Mouse (Mus musculus) spleen, adult 2 months (tissue): ENCODE results near the gene Lhfpl3. TPM values are rescaled to one million over a fixed set of nuclear protein-coding genes. Genes with fewer than 3 reads are reported as not detected.

ENCODE experiments used
- DNase-seq, 2 experiments: peaks; one replicate each; pipeline versions ENCODE4 v3.0.0 to v3.0.0-alpha.2; 2012 to 2021; ENCODE audit warnings: low spot score in 2 of 2, low read depth in 1 of 2
- H3K27ac ChIP-seq: fragments of 200-500 bp; 2 replicates; pipeline ENCODE4 v1.5.1; 2012; ENCODE audit warnings: low read length, inconsistent platforms; ENCODE audit not compliant: insufficient read depth
- H3K27me3 ChIP-seq: fragments of 200-500 bp; 2 replicates; pipeline ENCODE4 v1.6.1; 2012; ENCODE audit warnings: mild to moderate bottlenecking, moderate library complexity, low read length, inconsistent platforms; ENCODE audit not compliant: control insufficient read depth, insufficient read depth
- H3K36me3 ChIP-seq: fragments of 200-500 bp; 2 replicates; pipeline ENCODE4 v1.6.1; 2012; ENCODE audit warnings: mild to moderate bottlenecking, low read length, inconsistent platforms; ENCODE audit not compliant: control insufficient read depth, insufficient read depth
- H3K4me1 ChIP-seq: fragments of 200-500 bp; 2 replicates; pipeline ENCODE4 v1.6.1; 2011; ENCODE audit warnings: inconsistent platforms; ENCODE audit not compliant: control insufficient read depth, insufficient read depth, insufficient read length
- H3K4me3 ChIP-seq: fragments of 200-500 bp; 2 replicates; pipeline ENCODE4 v1.5.1; 2011; ENCODE audit warnings: mild to moderate bottlenecking, inconsistent platforms; ENCODE audit not compliant: insufficient read depth, insufficient read length; ENCODE audit errors: extremely low read depth
- CTCF ChIP-seq: fragments of 200-500 bp; IDR thresholded peaks from 2 replicates; pipeline ENCODE4 v1.5.1; 2011; ENCODE audit warnings: mild to moderate bottlenecking, inconsistent platforms; ENCODE audit not compliant: insufficient read depth, insufficient read length, insufficient replicate concordance; ENCODE audit errors: extremely low read depth
- POLR2A ChIP-seq: fragments of 200-500 bp; IDR thresholded peaks from 2 replicates; pipeline ENCODE4 v1.6.1; 2011; ENCODE audit warnings: low read depth, low read length, inconsistent platforms
- WGBS: fragments of 180-500 bp; shearing (Covaris S2); methylation state at CpG from one replicate; pipeline ENCODE4 v1.1.7; 2018; 5-methylcytosine and 5-hydroxymethylcytosine counted together
- polyA plus RNA-seq: library from polyadenylated mRNA; depleted of rRNA; stranded (reverse); fragments of >200 nt; gene quantifications from 2 replicates; pipeline ENCODE4 v1.2.3, GENCODE M21; 2012; rRNA removed

The Lhfpl3 gene
- polyA plus RNA-seq, 1 experiment, result 0.02 TPM

DNA sequence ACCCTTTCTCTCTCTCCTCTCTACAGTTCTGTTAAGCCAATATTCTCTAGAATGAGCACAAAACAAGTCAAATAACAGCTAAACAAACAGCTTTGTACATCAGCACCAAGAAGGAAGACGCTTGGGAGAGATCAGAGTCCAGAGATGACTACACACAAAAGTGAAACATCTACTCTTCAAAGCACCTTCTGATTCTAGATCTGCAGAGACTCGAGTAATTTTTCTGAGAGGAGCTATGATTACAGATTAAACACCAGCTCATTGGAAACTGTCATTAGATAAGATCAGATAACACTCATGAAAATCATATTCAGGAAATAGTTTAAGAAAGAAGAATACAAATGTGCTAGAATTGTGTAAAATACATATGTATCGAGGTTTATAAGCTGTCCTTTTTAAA is 527.5 kb downstream of the Lhfpl3 start:
- DNase-seq, result no peak
- no peak overlapping the region for H3K4me3 ChIP-seq
- 78% methylated on average over 3 of the region's 3 CpGs for WGBS

DNA sequence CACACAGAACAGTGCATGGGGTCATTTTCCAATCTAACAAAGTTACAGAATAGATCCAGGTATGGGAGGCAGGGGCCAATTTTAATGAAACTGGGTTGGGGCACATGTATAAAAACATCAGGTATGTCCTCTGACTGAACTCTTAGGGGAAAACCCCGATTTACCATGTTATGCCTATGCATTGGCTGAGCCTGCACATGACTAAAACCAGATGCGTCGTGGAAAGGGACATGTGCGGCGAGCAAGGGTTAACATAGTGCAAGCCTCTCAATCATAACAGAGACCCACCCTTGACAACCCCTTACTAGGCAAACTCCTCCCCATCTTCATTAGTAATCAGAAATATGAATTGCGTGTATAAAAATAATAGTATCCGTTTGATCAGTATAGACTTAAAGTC is 533.5 kb downstream of the Lhfpl3 start:
- H3K27ac ChIP-seq, result no peak overlapping the region
- H3K4me1 ChIP-seq, result no peaks in the 10 kb centered on the region
- DNase-seq, result no peak
- 88% methylated on average over 7 of the region's 7 CpGs for WGBS
- no peaks in the 10 kb centered on the region for H3K27me3 ChIP-seq
- TF ChIP-seq POLR2A (no peak), CTCF (no peak)
- H3K4me3 ChIP-seq, result no peak overlapping the region
- no peaks in the 10 kb centered on the region for H3K36me3 ChIP-seq

More for the DNA sequence above, 527.5 kb downstream of the Lhfpl3 start:
- H3K27me3 ChIP-seq, result no peaks in the 10 kb centered on the region
- no peak overlapping the region for H3K27ac ChIP-seq
- no peak for TF ChIP-seq CTCF
- TF ChIP-seq POLR2A, result no peak
- no peaks in the 10 kb centered on the region for H3K4me1 ChIP-seq
- H3K36me3 ChIP-seq, result no peaks in the 10 kb centered on the region

DNA sequence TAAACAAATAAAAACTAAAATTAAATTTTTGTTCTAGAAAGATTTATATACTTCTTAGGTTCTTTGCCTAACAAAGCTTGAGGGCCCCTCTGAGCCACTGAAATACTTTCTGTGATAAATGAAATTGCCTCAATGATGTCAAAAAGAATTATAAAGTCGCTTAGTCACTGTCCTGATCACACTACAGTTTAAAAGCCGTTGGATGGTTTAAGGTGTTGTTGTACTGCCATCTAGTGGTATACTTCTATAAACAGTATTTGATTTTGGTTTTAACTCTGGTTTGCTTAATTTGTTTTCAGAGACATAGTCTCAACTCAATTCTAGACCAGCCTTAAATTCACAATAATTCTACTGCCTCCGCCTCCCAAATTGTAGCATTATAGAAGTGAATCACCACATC is 539.0 kb downstream of the Lhfpl3 start:
- DNase-seq, result peak in 1 of 2 experiments; percentile 14
- TF ChIP-seq CTCF (no peak), POLR2A (no peak)
- no peaks in the 10 kb centered on the region for H3K36me3 ChIP-seq
- H3K4me1 ChIP-seq, result no peaks in the 10 kb centered on the region
- H3K27ac ChIP-seq, result no peak overlapping the region
- no peaks in the 10 kb centered on the region for H3K27me3 ChIP-seq
- H3K4me3 ChIP-seq, result no peak overlapping the region
- WGBS, result 19% methylated on average over 3 of the region's 3 CpGs

DNA sequence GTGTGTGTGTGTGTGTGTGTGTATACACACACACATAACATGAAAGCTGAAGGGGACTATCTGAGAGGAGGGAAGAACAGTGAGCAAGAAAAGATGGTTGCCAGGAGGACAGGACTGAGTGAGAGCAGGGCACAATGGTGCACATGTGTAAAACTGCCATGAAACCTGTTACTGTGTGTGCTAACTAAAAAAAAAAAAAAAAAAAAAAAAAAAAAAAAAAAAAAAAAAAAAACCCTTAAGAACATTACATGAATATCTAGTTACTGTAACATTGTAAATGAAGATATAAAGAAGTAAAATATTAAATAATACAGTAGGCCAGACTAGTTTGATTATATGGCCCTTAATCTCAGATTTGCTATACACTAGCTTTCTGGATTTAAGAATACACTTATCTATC is 543.3 kb downstream of the Lhfpl3 start:
- Histone ChIP-seq H3K27me3 (no peaks in the 10 kb centered on the region), H3K27ac (no peak overlapping the region), H3K4me1 (no peaks in the 10 kb centered on the region), H3K36me3 (no peaks in the 10 kb centered on the region), H3K4me3 (no peak overlapping the region)
- no peak for DNase-seq
- TF ChIP-seq CTCF (no peak), POLR2A (no peak)

Other genes starting within 250 kb of the Lhfpl3 start
- gene Orc5, start 195.6 kb upstream of the Lhfpl3 start, polyA plus RNA-seq, result 2.0 and 2.1 TPM in 2 replicates